Mouse (Mus musculus) heart, postnatal 10 days (tissue): ENCODE data around the gene Olfr105-ps. TPM values are rescaled to one million over a fixed set of nuclear protein-coding genes. Genes with fewer than 3 reads are reported as not detected.

Source experiments
- DNase-seq, 2 experiments: peaks; one replicate each; pipeline ENCODE4 v3.0.0; 2021
- intact Hi-C: fragments of 180-260 bp; cut with DNase I; formaldehyde crosslinking; loops from one replicate; pipeline ENCODE4 v1.15.1; 2025
- total RNA-seq, 2 experiments: library from RNA; stranded (reverse); gene quantifications; 2 replicates each; pipeline ENCODE4 v1.2.3; 2021

The Olfr105-ps gene
- not detected for total RNA-seq

- DNase-seq = no peak
- intact Hi-C loops = no loop called here
These were observed at the start of gene Olfr105-ps for GRCm38 (mm10) chr17:37378733-37379132. Olfr105-ps (plus strand) TSS chr17:37379033.

GRCm38 (mm10) chr17:37339598-37339997, 39.2 kb upstream of the Olfr105-ps start, which contains the start of gene Olfr103:
Olfr103 (minus strand) TSS chr17:37339698.
- no peak for DNase-seq
- intact Hi-C loops = no loop called here

GRCm38 (mm10) chr17:37359282-37359681, 19.6 kb upstream of the Olfr105-ps start, which contains the start of gene Olfr104-ps:
Olfr104-ps (plus strand) TSS chr17:37359582.
- intact Hi-C loops = no loop called here
- DNase-seq = no peak

- no peak for DNase-seq
These were observed 11.3 kb downstream of the Olfr105-ps start, which contains the start of gene Olfr106-ps for GRCm38 (mm10) chr17:37390093-37390492. Olfr106-ps (plus strand) TSS chr17:37390393.

GRCm38 (mm10) chr17:37398926-37399325, 20.1 kb downstream of the Olfr105-ps start, which contains the start of gene Olfr107:
Olfr107 (plus strand) TSS chr17:37399226.
- intact Hi-C loops = no loop called here
- DNase-seq = no peak

More at GRCm38 (mm10) chr17:37390093-37390492, 11.3 kb downstream of the Olfr105-ps start, which contains the start of gene Olfr106-ps:
- intact Hi-C loops = no loop called here

- intact Hi-C loops = no loop called here
These were observed 34.5 kb downstream of the Olfr105-ps start for GRCm38 (mm10) chr17:37413380-37413779.

More at GRCm38 (mm10) chr17:37413380-37413779, 34.5 kb downstream of the Olfr105-ps start:
- DNase-seq = no peak

Other genes starting within 250 kb of the Olfr105-ps start
- gene Olfr93, start 217.5 kb upstream of the Olfr105-ps start, total RNA-seq = not detected
- gene Ubd, start 185.1 kb upstream of the Olfr105-ps start, total RNA-seq = not detected
- gene Olfr94, start 178.0 kb upstream of the Olfr105-ps start, total RNA-seq = not detected
- not detected for gene Olfr95, start 165.9 kb upstream of the Olfr105-ps start, total RNA-seq
- gene Olfr96, start 158.9 kb upstream of the Olfr105-ps start, total RNA-seq = not detected
- gene Olfr97, start 141.7 kb upstream of the Olfr105-ps start, total RNA-seq = not detected
- gene Olfr98, start 115.3 kb upstream of the Olfr105-ps start, total RNA-seq = not detected
- gene H2-M3, start 108.8 kb upstream of the Olfr105-ps start, total RNA-seq = 1 to 10 TPM; 3.2 to 4.0 TPM
- gene Olfr99, start 95.6 kb upstream of the Olfr105-ps start, total RNA-seq = not detected
- not detected for gene Olfr101, start 74.7 kb upstream of the Olfr105-ps start, total RNA-seq
- not detected for gene Olfr102, start 62.0 kb upstream of the Olfr105-ps start, total RNA-seq
- gene Olfr103, start 39.3 kb upstream of the Olfr105-ps start, total RNA-seq = not detected
- not detected for gene Olfr104-ps, start 19.5 kb upstream of the Olfr105-ps start, total RNA-seq
- not detected for gene Olfr106-ps, start 11.4 kb downstream of the Olfr105-ps start, total RNA-seq
- gene Olfr107, start 20.2 kb downstream of the Olfr105-ps start, total RNA-seq = not detected
- not detected for gene Olfr108, start 66.4 kb downstream of the Olfr105-ps start, total RNA-seq
- gene Olfr109, start 79.9 kb downstream of the Olfr105-ps start, total RNA-seq = not detected
- not detected for gene H2-M2, start 104.5 kb downstream of the Olfr105-ps start, total RNA-seq
- not detected for gene Olfr110, start 113.4 kb downstream of the Olfr105-ps start, total RNA-seq
- gene Olfr111, start 129.0 kb downstream of the Olfr105-ps start, total RNA-seq = not detected
- gene Olfr112, start 190.4 kb downstream of the Olfr105-ps start, total RNA-seq = not detected
- gene Olfr113, start 198.6 kb downstream of the Olfr105-ps start, total RNA-seq = not detected
- gene Olfr114, start 213.7 kb downstream of the Olfr105-ps start, total RNA-seq = not detected
- not detected for gene Olfr115, start 248.1 kb downstream of the Olfr105-ps start, total RNA-seq
- not detected for gene Olfr116, start 248.2 kb downstream of the Olfr105-ps start, total RNA-seq